Mouse (Mus musculus): Measurements from ENCODE around the gene Hdgfl3.

Gene Hdgfl3

DNA sequence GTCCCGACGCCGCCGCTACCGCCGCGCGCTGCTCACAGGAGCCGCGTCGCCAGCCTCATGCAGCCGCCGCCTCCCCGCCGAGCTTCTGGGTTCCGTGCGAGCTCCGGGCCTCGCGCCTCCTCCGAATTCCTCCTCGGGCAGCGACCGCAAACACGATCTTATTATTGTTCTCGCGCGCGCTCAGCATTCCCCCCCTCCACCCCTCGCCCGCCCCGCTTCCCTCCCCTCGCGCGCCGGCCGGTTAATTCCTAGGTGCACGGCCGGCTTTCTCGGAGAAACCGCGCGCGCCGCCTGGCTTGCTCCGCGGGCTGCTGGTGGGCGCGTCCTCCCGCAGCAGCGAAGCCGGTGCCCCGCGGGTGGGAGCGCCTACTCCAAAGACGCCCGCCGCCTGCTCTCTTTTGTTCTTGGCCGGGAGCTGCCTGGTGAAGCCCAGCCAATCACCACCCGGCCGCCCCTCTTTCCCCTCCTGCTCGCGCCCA is at the start of gene Hdgfl3:
Gene Hdgfl3 (minus strand): TSS at position 207 of the 479 bp plus-strand sequence.
- CTCF ChIA-PET, result interaction anchor here (0.5 kb wide), 1 partner anchor 1947 kb away, joined by 3 read pairs; no protein-coding TSS in a partner anchor

DNA sequence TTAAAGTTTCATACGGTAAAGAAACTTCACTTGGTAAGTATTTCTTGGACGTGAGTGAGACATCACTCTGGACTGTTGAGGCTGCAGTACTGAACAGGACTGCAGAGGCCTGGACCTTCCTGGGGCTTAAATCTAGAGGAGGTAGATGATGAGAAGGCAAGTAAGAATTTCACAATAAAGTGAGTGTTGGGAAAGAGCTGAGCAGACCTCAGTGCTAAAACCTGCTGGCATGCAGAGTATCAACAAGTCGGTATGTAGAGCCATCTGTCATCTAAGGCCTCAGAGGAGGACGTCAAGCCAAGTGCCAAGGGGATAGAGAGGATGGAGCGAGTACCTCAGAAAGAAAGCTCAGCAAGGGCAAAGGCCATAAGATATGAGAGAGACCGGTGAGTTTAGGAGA is 49.4 kb upstream of the Hdgfl3 start:
- CTCF ChIA-PET, result interaction anchor here (0.6 kb wide), 1 partner anchor 68 kb away, joined by 3 read pairs; no protein-coding TSS in a partner anchor

- CTCF ChIA-PET, result no interaction called here
Measured at GRCm38 (mm10) chr7:81978304-81978703, 44.0 kb upstream of the Hdgfl3 start.

DNA sequence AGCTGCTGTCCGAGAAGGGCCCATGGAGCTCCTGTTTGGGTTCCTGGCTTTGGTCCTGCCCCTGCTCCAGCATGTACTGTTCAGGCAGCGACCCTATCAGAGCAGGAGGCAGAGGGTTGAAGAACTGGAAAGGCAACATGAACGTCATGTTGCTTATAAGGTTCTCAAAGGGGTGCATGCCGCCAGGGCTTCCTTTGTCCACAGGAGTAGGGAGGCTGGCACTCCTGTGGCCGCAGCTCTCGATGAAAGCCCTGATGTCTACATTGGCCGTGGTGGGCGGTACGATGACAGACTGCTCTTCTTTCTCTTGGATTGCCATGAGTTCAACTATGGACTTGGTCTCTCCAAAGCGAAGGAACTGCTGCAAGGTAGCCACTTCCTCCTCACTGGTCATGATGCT is 40.3 kb upstream of the Hdgfl3 start:
- CTCF ChIA-PET, result no interaction called here

DNA sequence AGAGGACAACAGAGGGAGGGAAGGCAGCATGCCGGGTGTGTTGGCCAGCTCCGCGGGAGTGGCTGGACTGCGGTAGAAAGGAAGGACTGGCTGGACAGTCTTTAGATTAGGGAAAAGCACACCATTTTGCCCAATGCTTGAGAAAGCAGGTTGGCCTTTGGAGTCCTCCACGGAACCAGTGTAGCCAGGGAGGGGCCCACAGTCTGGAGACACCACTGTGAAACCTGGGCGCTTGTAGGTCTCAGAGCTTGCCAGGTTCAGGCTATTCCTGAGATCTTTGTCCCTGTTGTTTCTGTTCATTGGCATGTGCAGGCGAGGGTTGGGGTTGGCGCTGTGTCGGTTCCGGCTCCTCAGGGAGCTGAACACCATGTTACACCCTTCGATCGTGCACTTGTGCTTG is 39.7 kb upstream of the Hdgfl3 start:
- CTCF ChIA-PET, result no interaction called here

GRCm38 (mm10) chr7:81973339-81973738 is 39.1 kb upstream of the Hdgfl3 start:
- CTCF ChIA-PET, result no interaction called here

GRCm38 (mm10) chr7:81968975-81969374 is 34.7 kb upstream of the Hdgfl3 start:
- CTCF ChIA-PET, result no interaction called here

GRCm38 (mm10) chr7:81968451-81968850 is 34.2 kb upstream of the Hdgfl3 start:
- CTCF ChIA-PET, result no interaction called here

GRCm38 (mm10) chr7:81966195-81966594 is 31.9 kb upstream of the Hdgfl3 start:
- CTCF ChIA-PET, result interaction anchor here (0.6 kb wide), 1 partner anchor 154 kb away, joined by 3 read pairs; no protein-coding TSS in a partner anchor

GRCm38 (mm10) chr7:81959704-81960103 is 25.4 kb upstream of the Hdgfl3 start:
- CTCF ChIA-PET, result interaction anchor here (1.0 to 1.1 kb wide), 2 partner anchors 159 to 301 kb away, joined by 3 read pairs; no protein-coding TSS in a partner anchor

DNA sequence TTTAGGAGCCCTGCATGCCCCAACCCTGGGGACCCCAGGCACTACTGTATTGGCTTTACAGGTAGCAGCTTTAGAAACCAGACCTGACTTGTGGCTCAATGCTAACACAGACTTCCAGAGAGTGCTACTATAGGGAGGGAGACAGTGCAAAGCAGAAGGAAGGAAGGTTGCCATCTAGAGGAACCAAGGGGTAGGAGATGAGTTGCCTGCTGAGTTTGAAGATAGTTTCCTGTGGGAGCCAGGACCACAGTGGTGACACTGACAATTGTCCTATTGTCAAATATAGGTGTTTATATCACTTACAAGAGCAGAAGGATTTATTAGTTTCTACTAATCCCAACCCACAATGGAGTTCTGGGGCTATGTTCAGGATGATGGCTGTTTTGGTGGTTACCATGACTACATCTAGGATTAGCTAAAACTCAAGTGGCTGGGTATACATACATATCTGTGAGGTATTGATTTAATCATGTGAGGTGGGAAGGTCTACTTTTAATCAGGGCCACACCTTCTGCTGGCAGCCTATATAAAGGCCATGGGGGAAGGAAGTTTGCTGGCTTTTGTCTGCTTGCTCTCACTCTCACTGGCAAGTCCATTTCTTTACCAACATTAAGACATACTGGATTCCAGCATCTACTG is 20.1 kb upstream of the Hdgfl3 start:
- CTCF ChIA-PET, result interaction anchor here (0.7 kb wide), 1 partner anchor 85 kb away, joined by 3 read pairs; no protein-coding TSS in a partner anchor

- CTCF ChIA-PET, result no interaction called here
Measured at GRCm38 (mm10) chr7:81950499-81950898, 16.2 kb upstream of the Hdgfl3 start.

- CTCF ChIA-PET, result interaction anchor here (0.6 kb wide), 1 partner anchor 122 kb away, joined by 7 read pairs; no protein-coding TSS in a partner anchor
Measured at GRCm38 (mm10) chr7:81945398-81945797, 11.1 kb upstream of the Hdgfl3 start.

DNA sequence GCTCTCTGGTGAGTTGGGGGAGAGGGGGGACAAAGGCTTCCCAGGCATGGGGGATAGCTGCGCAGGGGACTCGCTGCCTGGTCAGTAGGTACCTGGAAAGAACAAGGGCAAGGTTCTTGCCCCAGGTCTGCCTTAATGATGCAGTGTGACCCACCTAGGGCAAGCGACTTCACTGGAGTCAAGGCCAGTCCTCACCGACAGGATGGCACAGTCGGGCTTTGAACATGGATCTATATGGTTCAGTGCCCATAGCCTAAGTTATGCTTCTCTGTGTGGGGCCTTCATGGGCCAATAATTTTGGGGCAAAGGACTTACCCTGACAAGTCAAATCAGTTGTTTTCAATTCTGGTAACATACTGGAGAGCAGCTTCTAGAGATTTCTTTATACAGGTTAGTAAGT is 533 bp upstream of the Hdgfl3 start:
- CTCF ChIA-PET, result interaction anchor here (0.5 kb wide), 1 partner anchor 1946 kb away, joined by 3 read pairs; no protein-coding TSS in a partner anchor

- CTCF ChIA-PET, result interaction anchor here (0.7 kb wide), 1 partner anchor 55 kb away, joined by 10 read pairs; no protein-coding TSS in a partner anchor
Measured at GRCm38 (mm10) chr7:81933601-81934266, 539 bp downstream of the Hdgfl3 start.

DNA sequence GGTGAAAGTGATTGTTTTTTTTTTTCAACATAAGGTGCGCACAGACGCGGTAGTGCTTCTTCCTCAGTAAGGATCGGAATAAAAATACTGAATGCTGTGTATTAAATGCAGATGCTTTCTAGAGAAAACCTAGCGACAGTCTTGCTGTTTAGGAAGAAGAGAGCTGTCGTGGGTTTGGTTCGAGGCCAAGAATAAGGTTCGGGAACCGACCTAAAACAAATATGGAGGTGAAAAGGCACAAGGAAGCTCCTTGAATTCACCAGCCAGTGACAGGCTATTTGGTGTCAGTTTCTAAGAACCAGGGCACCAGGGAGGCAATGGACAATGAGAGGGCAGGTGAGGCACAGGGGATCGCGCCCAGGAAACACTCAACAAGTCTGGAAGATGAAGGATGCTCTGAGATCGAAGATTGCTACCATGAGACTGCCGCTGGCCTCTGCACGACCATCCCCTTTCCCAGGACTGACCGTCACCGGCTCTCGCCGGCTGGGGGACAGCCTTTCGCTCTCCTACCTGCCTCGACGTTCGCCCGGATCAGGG is 1.1 kb downstream of the Hdgfl3 start:
- CTCF ChIA-PET, result interaction anchor here (0.6 to 0.7 kb wide), 3 partner anchors 12 to 88 kb away, joined by 3 to 10 read pairs (median 4); no protein-coding TSS in a partner anchor

- CTCF ChIA-PET, result interaction anchor here (0.6 to 0.7 kb wide), 3 partner anchors 12 to 87 kb away, joined by 3 to 10 read pairs (median 4); no protein-coding TSS in a partner anchor
Measured at GRCm38 (mm10) chr7:81932521-81933045, 1.7 kb downstream of the Hdgfl3 start.

GRCm38 (mm10) chr7:81928998-81929397 is 5.3 kb downstream of the Hdgfl3 start:
- CTCF ChIA-PET, result no interaction called here

DNA sequence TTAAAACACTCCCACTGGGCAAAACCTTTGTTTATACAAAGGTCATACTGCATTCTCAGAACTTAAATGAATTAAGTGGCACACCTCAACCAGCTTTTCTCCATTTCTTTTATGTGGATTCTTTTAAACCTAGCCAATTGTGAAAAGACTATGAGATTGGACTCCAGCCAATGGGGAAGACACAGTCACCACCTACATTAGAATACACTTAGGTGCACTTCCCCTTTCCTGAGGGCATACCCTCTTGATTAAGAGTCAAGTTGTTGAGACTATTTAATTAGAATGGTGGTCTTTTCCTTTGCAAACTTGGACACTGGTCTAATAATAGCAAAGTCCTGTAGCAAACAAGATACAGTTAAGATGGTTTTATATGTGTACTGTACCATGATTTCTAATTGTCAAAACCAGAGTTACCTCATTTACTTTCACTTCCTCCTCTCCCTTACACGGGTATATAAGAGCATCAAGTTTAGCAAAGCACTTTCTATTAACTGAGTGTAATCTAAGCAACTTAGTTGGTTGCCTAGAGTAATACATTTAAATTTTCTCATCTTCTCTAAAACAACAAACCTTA is 12.8 kb downstream of the Hdgfl3 start:
- CTCF ChIA-PET, result interaction anchor here (0.6 kb wide), 1 partner anchor 11 kb away, joined by 4 read pairs; no protein-coding TSS in a partner anchor

DNA sequence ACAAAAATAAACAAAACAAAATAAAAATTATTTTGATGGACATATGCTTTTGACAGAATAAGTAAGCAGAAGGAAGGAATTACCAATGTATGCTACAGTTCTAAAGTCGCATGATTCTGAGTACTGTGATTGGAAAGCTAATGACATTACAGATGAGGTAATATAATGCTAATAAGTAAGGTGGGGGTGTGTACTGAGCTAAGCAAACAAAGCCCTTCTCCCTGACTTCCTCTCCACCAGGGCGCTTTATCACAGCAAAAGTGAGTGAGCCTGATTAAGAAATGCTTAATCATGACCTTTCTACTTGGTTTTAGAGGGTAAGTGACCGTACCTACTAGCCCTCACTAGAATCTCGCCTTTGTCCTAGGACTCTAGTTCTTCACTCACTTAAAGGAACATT is 14.0 kb downstream of the Hdgfl3 start:
- CTCF ChIA-PET, result no interaction called here

GRCm38 (mm10) chr7:81918316-81918715 is 16.0 kb downstream of the Hdgfl3 start:
- CTCF ChIA-PET, result no interaction called here

DNA sequence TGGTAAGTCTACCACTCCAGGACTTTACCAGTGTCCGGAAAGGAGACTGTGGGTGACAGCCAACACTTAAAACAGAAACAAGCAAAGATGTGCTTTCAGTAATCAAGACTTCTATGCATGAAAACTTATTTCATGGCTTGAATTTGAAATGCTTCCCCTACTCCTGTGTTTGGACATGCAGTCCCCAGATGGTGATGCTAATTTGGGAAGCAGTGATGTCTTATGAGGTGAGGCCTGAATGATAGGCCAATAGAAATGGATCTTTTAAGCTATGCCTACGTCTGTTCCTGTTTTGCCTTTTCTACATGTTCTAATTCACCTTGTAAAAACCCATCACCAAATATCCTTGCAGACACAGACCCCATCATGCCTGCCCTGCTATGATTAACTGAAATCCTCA is 29.3 kb downstream of the Hdgfl3 start:
- CTCF ChIA-PET, result no interaction called here

All from spleen, embryonic (tissue).